Mouse (Mus musculus): ENCODE data around the gene Zmiz1. TPM values are rescaled to one million over a fixed set of nuclear protein-coding genes. Genes with fewer than 3 reads are reported as not detected.
A peak's percentile ranks its signal among the peaks of the same experiment; 100 is the strongest.

The Zmiz1 gene
- polyA plus RNA-seq, 1 experiment from 2014 or later: 80.3 TPM

DNA sequence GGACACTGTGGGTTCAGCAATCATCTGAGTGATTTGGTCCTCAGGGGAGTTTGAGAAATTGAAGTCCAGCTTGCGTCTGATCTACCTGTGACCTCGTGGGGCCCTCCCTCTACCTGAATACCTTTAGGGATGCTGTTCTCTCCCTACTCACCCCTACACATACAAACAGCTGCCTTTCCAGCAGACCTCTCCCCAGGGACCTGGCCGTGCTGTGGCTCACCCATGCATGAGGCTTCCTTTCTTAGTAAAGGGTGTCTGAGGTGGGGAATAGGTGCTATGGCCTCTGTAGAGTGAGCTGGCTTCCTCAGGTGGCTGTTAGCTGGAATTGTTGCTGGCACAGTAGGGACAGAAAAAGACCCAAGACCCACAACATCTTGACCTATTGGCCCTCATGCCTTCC lies 40.5 kb downstream of the Zmiz1 start:
- no peaks in the 10 kb centered on the region for H3K27me3 ChIP-seq
- no peak overlapping the region for H3K4me3 ChIP-seq (replicated peaks)
- H3K9me3 ChIP-seq: no peaks in the 10 kb centered on the region
- no peak overlapping the region for H3K4me2 ChIP-seq (replicated peaks)
- WGBS: 74% methylated on average over 3 of the region's 3 CpGs
- no peak overlapping the region for H3K9ac ChIP-seq (replicated peaks)
- peaks cover 20% of the 10 kb centered on the region for H3K36me3 ChIP-seq
- H3K4me1 ChIP-seq (replicated peaks): peaks cover 76% of the 10 kb centered on the region
- no peak for ATAC-seq
- peak overlapping the region; percentile 85 for H3K27ac ChIP-seq

GRCm38 (mm10) chr14:25500511-25501120 lies 41.6 kb downstream of the Zmiz1 start:
- Histone ChIP-seq H3K27ac (peak overlapping the region; percentile 35; the same call in 1 of the 2 replicates), H3K9me3 (no peaks in the 10 kb centered on the region), H3K4me3 (replicated peaks) (no peak overlapping the region), H3K4me1 (replicated peaks) (peaks cover 66% of the 10 kb centered on the region), H3K9ac (replicated peaks) (no peak overlapping the region), H3K36me3 (peaks cover 30% of the 10 kb centered on the region), H3K27me3 (no peaks in the 10 kb centered on the region), H3K4me2 (replicated peaks) (no peak overlapping the region)
- no peak for ATAC-seq
- WGBS: 25% methylated on average over 3 of the region's 3 CpGs

GRCm38 (mm10) chr14:25501481-25501880 lies 42.5 kb downstream of the Zmiz1 start:
- peaks cover 39% of the 10 kb centered on the region for H3K36me3 ChIP-seq
- no peaks in the 10 kb centered on the region for H3K9me3 ChIP-seq
- H3K4me3 ChIP-seq (replicated peaks): no peak overlapping the region
- peaks cover 57% of the 10 kb centered on the region for H3K4me1 ChIP-seq (replicated peaks)
- no peak for ATAC-seq
- H3K9ac ChIP-seq (replicated peaks): peak overlapping the region; percentile 34; the same call in 1 of the 2 replicates
- 90% methylated on average over 5 of the region's 5 CpGs for WGBS
- H3K27me3 ChIP-seq: no peaks in the 10 kb centered on the region
- no peak overlapping the region for H3K4me2 ChIP-seq (replicated peaks)
- 0 out of 2 replicates have a peak overlapping the region, but pooled peaks have one; percentile 35 for H3K27ac ChIP-seq

DNA sequence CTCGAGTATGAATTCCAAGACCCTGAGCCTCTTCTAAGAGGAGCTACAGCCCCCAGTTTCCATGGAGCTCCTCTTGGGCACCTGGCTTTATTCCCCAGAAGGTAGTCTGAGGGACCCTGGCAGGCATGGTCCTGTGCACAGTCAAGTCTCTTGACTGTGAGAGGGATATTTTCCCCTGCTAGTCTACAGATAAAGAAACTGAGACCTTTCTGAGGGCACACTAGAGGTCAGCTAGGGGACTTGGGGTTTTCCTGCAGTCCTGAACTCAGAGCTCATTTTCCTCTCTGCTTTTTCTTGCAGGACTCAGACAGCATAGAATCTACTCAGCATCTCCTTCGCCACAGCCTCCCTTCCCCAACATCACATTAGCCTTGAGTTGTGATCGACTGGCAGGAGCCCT lies 43.4 kb downstream of the Zmiz1 start:
- Histone ChIP-seq H3K9ac (replicated peaks) (no peak overlapping the region), H3K4me1 (replicated peaks) (peaks cover 48% of the 10 kb centered on the region), H3K4me2 (replicated peaks) (no peak overlapping the region), H3K9me3 (no peaks in the 10 kb centered on the region), H3K4me3 (replicated peaks) (no peak overlapping the region), H3K36me3 (peaks cover 47% of the 10 kb centered on the region), H3K27me3 (no peaks in the 10 kb centered on the region), H3K27ac (no peak overlapping the region)
- ATAC-seq: no peak
- 91% methylated on average over 3 of the region's 3 CpGs for WGBS

- H3K27ac ChIP-seq: no peak overlapping the region
- no peak overlapping the region for H3K4me3 ChIP-seq (replicated peaks)
- peaks cover 62% of the 10 kb centered on the region for H3K36me3 ChIP-seq
- ATAC-seq: no peak
- H3K9ac ChIP-seq (replicated peaks): no peak overlapping the region
- 88% methylated on average over 3 of the region's 3 CpGs for WGBS
- no peaks in the 10 kb centered on the region for H3K27me3 ChIP-seq
- peaks cover 39% of the 10 kb centered on the region for H3K4me1 ChIP-seq (replicated peaks)
- H3K9me3 ChIP-seq: no peaks in the 10 kb centered on the region
- no peak overlapping the region for H3K4me2 ChIP-seq (replicated peaks)
These were observed 45.3 kb downstream of the Zmiz1 start for GRCm38 (mm10) chr14:25504241-25504640.

- Histone ChIP-seq H3K4me3 (replicated peaks) (no peak overlapping the region), H3K4me1 (replicated peaks) (peaks cover 39% of the 10 kb centered on the region), H3K9me3 (no peaks in the 10 kb centered on the region), H3K4me2 (replicated peaks) (no peak overlapping the region), H3K36me3 (peaks cover 70% of the 10 kb centered on the region), H3K27me3 (no peaks in the 10 kb centered on the region), H3K9ac (replicated peaks) (no peak overlapping the region), H3K27ac (0 out of 2 replicates have a peak overlapping the region, but pooled peaks have one; percentile 27)
- 75% methylated on average over 6 of the region's 6 CpGs for WGBS
- no peak for ATAC-seq
These were observed 46.3 kb downstream of the Zmiz1 start for GRCm38 (mm10) chr14:25505201-25505671.

GRCm38 (mm10) chr14:25508111-25508756 lies 49.2 kb downstream of the Zmiz1 start:
- no peaks in the 10 kb centered on the region for H3K27me3 ChIP-seq
- no peak overlapping the region for H3K4me2 ChIP-seq (replicated peaks)
- H3K4me1 ChIP-seq (replicated peaks): peaks cover 50% of the 10 kb centered on the region
- no peak overlapping the region for H3K9ac ChIP-seq (replicated peaks)
- ATAC-seq: no peak
- 82% methylated on average over 13 of the region's 13 CpGs for WGBS
- H3K27ac ChIP-seq: no peak overlapping the region
- peaks cover 62% of the 10 kb centered on the region for H3K36me3 ChIP-seq
- H3K4me3 ChIP-seq (replicated peaks): no peak overlapping the region
- H3K9me3 ChIP-seq: no peaks in the 10 kb centered on the region

DNA sequence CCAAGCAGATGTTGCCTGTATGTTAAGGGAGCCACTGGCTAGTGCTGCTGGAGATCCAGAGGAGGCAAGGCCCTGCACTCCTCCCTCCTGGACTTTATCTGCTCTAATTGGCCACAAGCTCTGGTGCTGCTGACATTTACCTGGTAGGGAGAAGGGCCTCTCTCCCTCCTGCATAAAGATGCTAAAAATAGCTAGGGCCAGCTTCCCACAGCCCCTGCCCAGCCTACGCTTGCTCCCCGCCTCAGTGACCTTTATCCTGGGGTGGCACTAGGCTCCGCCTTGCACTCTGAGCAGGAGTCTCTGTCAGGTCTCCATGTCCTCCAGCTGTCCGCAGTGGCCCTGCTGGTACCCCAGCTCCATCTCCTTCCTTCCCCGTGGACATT lies 49.8 kb downstream of the Zmiz1 start:
- H3K4me1 ChIP-seq (replicated peaks): peaks cover 55% of the 10 kb centered on the region
- no peak overlapping the region for H3K27ac ChIP-seq
- ATAC-seq: no peak
- no peaks in the 10 kb centered on the region for H3K9me3 ChIP-seq
- no peak overlapping the region for H3K4me2 ChIP-seq (replicated peaks)
- H3K27me3 ChIP-seq: no peaks in the 10 kb centered on the region
- no peak overlapping the region for H3K4me3 ChIP-seq (replicated peaks)
- peaks cover 57% of the 10 kb centered on the region for H3K36me3 ChIP-seq
- H3K9ac ChIP-seq (replicated peaks): no peak overlapping the region
- 83% methylated on average over 5 of the region's 5 CpGs for WGBS

DNA sequence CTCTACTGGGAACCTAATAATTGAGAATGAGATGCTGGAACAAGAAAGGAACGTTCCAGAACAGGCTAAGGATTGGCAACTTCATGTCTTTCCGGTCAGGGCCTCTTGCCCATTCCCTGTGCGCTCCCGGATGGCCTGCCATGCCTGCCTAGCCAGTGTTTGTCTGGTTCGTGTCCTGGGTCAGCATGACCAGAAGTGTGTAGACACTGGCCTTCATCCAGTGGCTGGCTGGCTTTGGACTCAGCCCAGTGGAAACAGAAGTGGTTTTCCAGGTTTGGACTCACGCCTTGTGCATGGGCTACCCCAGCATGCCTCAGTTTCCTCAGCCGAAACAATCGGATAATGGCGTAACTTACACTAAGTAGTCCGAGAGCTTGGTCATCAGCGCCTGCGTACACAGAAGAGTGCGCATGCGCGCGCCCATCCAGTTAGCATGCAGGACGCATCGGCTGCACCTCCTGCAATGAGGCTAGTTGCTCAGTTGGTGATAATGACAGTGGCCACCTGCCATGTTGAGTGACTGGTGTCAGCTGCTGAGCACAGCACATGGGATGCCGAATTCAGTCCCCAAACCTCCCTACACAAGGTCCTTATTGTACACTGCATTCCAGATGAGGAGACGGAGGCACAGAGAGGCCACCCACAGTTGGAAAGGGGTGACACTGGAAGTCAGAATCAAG lies 50.6 kb downstream of the Zmiz1 start:
- H3K4me1 ChIP-seq (replicated peaks): peaks cover 62% of the 10 kb centered on the region
- peaks cover 52% of the 10 kb centered on the region for H3K36me3 ChIP-seq
- H3K9ac ChIP-seq (replicated peaks): no peak overlapping the region
- 0 out of 2 replicates have a peak overlapping the region, but pooled peaks have one; percentile 4 for H3K27ac ChIP-seq
- 92% methylated on average over 20 of the region's 20 CpGs for WGBS
- H3K4me3 ChIP-seq (replicated peaks): no peak overlapping the region
- no peaks in the 10 kb centered on the region for H3K9me3 ChIP-seq
- no peak for ATAC-seq
- H3K27me3 ChIP-seq: no peaks in the 10 kb centered on the region
- no peak overlapping the region for H3K4me2 ChIP-seq (replicated peaks)

GRCm38 (mm10) chr14:25510362-25510761 lies 51.4 kb downstream of the Zmiz1 start:
- Histone ChIP-seq H3K4me1 (replicated peaks) (peaks cover 70% of the 10 kb centered on the region), H3K4me2 (replicated peaks) (no peak overlapping the region), H3K27me3 (no peaks in the 10 kb centered on the region), H3K9me3 (no peaks in the 10 kb centered on the region), H3K4me3 (replicated peaks) (no peak overlapping the region), H3K27ac (peak overlapping the region; percentile 73; the same call in 1 of the 2 replicates), H3K36me3 (peaks cover 44% of the 10 kb centered on the region), H3K9ac (replicated peaks) (no peak overlapping the region)
- 72% methylated on average over 3 of the region's 3 CpGs for WGBS
- ATAC-seq: no peak

- Histone ChIP-seq H3K27ac (peak overlapping the region; percentile 73; the same call in 1 of the 2 replicates), H3K9me3 (no peaks in the 10 kb centered on the region), H3K9ac (replicated peaks) (no peak overlapping the region; the same call in 1 of the 2 replicates), H3K36me3 (peaks cover 38% of the 10 kb centered on the region), H3K4me2 (replicated peaks) (no peak overlapping the region), H3K4me3 (replicated peaks) (no peak overlapping the region), H3K27me3 (no peaks in the 10 kb centered on the region), H3K4me1 (replicated peaks) (peaks cover 76% of the 10 kb centered on the region)
- 67% methylated on average over 7 of the region's 7 CpGs for WGBS
- ATAC-seq: no peak
These were observed 52.0 kb downstream of the Zmiz1 start for GRCm38 (mm10) chr14:25510987-25511386.

GRCm38 (mm10) chr14:25511564-25511963 lies 52.6 kb downstream of the Zmiz1 start:
- Histone ChIP-seq H3K27ac (peak overlapping the region; percentile 73), H3K4me1 (replicated peaks) (peaks cover 81% of the 10 kb centered on the region), H3K36me3 (peaks cover 33% of the 10 kb centered on the region)

More at GRCm38 (mm10) chr14:25511564-25511963, 52.6 kb downstream of the Zmiz1 start:
- Histone ChIP-seq H3K4me3 (replicated peaks) (no peak overlapping the region), H3K4me2 (replicated peaks) (no peak overlapping the region), H3K9ac (replicated peaks) (no peak overlapping the region), H3K27me3 (no peaks in the 10 kb centered on the region), H3K9me3 (no peaks in the 10 kb centered on the region)
- no peak for ATAC-seq
- WGBS: 60% methylated on average over 3 of the region's 3 CpGs
